Mouse (Mus musculus): ENCODE measurements around the gene Dzip1. TPM values are rescaled to one million over a fixed set of nuclear protein-coding genes. Genes with fewer than 3 reads are reported as not detected.
A peak's percentile ranks its signal among the peaks of the same experiment; 100 is the strongest.

Gene Dzip1
- polyA plus RNA-seq, 2 experiments, result 1.4 to 1.5 TPM

- no peak overlapping the region for H3K9ac ChIP-seq (replicated peaks)
- H3K27ac ChIP-seq, result no peak overlapping the region
- no peak overlapping the region for H3K4me3 ChIP-seq (ENCODE audit: insufficient read depth in 1 of 2, low read depth in 2 of 2, low read length in 2 of 2)
- TF ChIP-seq EP300 (IDR thresholded peaks at IDR 0.05; ENCODE audit: low read depth) (no peak), CTCF (IDR thresholded peaks at IDR 0.05; ENCODE audit: low read depth) (no peak)
- H3K9me3 ChIP-seq (ENCODE audit: control insufficient read depth, low read length), result no peaks in the 10 kb centered on the region
- ATAC-seq (ENCODE audit: insufficient read depth) (peak; percentile 22; the same call in 1 of the 2 replicates), DNase-seq (ENCODE audit: low read depth in 3 of 3, low spot score in 3 of 3) (no peak)
- WGBS (ENCODE audit: insufficient replicate concordance), result 27% methylated on average over 10 of the region's 10 CpGs
- peaks cover 17 to 31% of the 10 kb centered on the region in 2 experiments for H3K4me1 ChIP-seq (replicated peaks; ENCODE audit: control insufficient read depth in 2 of 2, insufficient read depth in 2 of 2, low read length in 1 of 2)
- no peaks in the 10 kb centered on the region; the same call in 1 of the 2 replicates for H3K27me3 ChIP-seq (ENCODE audit: control insufficient read depth, insufficient read depth, low read length)
- H3K36me3 ChIP-seq (replicated peaks; ENCODE audit: control insufficient read depth, insufficient read depth, low read depth), result no peaks in the 10 kb centered on the region
- H3K4me2 ChIP-seq (ENCODE audit: low read depth), result 0 out of 2 replicates have a peak overlapping the region, but pooled peaks have one; percentile 1
Measured at GRCm38 (mm10) chr14:118866014-118866811, 59.0 kb downstream of the Dzip1 start.

GRCm38 (mm10) chr14:118864905-118865304 lies 60.4 kb downstream of the Dzip1 start:
- ATAC-seq (ENCODE audit: insufficient read depth), result no peak
- 37% methylated on average over 4 of the region's 4 CpGs for WGBS (ENCODE audit: insufficient replicate concordance)
- TF ChIP-seq CTCF (IDR thresholded peaks at IDR 0.05; ENCODE audit: low read depth) (no peak), EP300 (IDR thresholded peaks at IDR 0.05; ENCODE audit: low read depth) (no peak)
- Histone ChIP-seq H3K4me3 (ENCODE audit: insufficient read depth in 1 of 2, low read depth in 2 of 2, low read length in 2 of 2) (no peak overlapping the region), H3K9me3 (ENCODE audit: control insufficient read depth, low read length) (no peaks in the 10 kb centered on the region), H3K9ac (replicated peaks) (no peak overlapping the region), H3K27ac (no peak overlapping the region), H3K4me2 (ENCODE audit: low read depth) (no peak overlapping the region), H3K4me1 (replicated peaks; ENCODE audit: control insufficient read depth in 2 of 2, insufficient read depth in 2 of 2, low read length in 1 of 2) (peaks cover 11 to 25% of the 10 kb centered on the region in 2 experiments), H3K36me3 (replicated peaks; ENCODE audit: control insufficient read depth, insufficient read depth, low read depth) (no peaks in the 10 kb centered on the region), H3K27me3 (ENCODE audit: control insufficient read depth, insufficient read depth, low read length) (no peaks in the 10 kb centered on the region; the same call in 1 of the 2 replicates)
- DNase-seq (ENCODE audit: low read depth in 3 of 3, low spot score in 3 of 3), result no peak

DNA sequence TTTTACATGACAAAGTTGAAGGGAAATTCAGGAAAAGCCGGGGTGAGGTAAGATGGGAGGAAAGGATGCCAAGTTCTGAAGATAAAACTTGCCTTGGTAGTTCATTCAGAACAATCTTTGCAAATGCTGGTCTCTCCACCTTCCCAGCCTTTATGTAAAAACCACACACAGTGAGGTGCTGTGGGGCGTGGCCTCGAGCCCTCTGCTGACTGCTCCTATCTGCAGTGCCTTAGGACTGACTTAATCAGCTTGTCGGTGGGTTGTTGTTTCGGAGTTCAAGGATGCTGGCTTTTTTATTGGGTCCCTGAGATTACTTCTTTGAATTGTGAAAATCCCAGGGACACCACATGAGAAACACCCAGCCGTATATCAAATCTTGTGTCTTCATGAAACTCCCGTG lies 63.0 kb downstream of the Dzip1 start:
- 30% methylated on average over 7 of the region's 7 CpGs for WGBS (ENCODE audit: insufficient replicate concordance)
- H3K9me3 ChIP-seq (ENCODE audit: control insufficient read depth, low read length), result no peaks in the 10 kb centered on the region
- H3K27me3 ChIP-seq (ENCODE audit: control insufficient read depth, insufficient read depth, low read length), result no peaks in the 10 kb centered on the region
- H3K4me1 ChIP-seq (replicated peaks; ENCODE audit: control insufficient read depth in 2 of 2, insufficient read depth in 2 of 2, low read length in 1 of 2), result peaks cover 6 to 15% of the 10 kb centered on the region in 2 experiments
- H3K27ac ChIP-seq, result no peak overlapping the region
- no peak overlapping the region for H3K4me3 ChIP-seq (ENCODE audit: insufficient read depth in 1 of 2, low read depth in 2 of 2, low read length in 2 of 2)
- no peaks in the 10 kb centered on the region for H3K36me3 ChIP-seq (replicated peaks; ENCODE audit: control insufficient read depth, insufficient read depth, low read depth)
- ATAC-seq (ENCODE audit: insufficient read depth), result no peak
- H3K9ac ChIP-seq (replicated peaks), result no peak overlapping the region
- no peak overlapping the region for H3K4me2 ChIP-seq (ENCODE audit: low read depth)
- DNase-seq (ENCODE audit: low read depth in 3 of 3, low spot score in 3 of 3), result no peak
- no peak for TF ChIP-seq CTCF (IDR thresholded peaks at IDR 0.05; ENCODE audit: low read depth)

- no peak overlapping the region for H3K4me3 ChIP-seq (ENCODE audit: insufficient read depth in 1 of 2, low read depth in 2 of 2, low read length in 2 of 2)
- no peak overlapping the region for H3K27ac ChIP-seq
- TF ChIP-seq CTCF (IDR thresholded peaks at IDR 0.05; ENCODE audit: low read depth) (no peak), EP300 (IDR thresholded peaks at IDR 0.05; ENCODE audit: low read depth) (no peak)
- H3K36me3 ChIP-seq (replicated peaks; ENCODE audit: control insufficient read depth, insufficient read depth, low read depth), result no peaks in the 10 kb centered on the region
- no peak overlapping the region for H3K4me2 ChIP-seq (ENCODE audit: low read depth)
- H3K9ac ChIP-seq (replicated peaks), result no peak overlapping the region
- ATAC-seq (ENCODE audit: insufficient read depth) (no peak), DNase-seq (ENCODE audit: low read depth in 3 of 3, low spot score in 3 of 3) (no peak)
- peaks cover 18% of the 10 kb centered on the region for H3K27me3 ChIP-seq (ENCODE audit: control insufficient read depth, insufficient read depth, low read length)
- no peaks in the 10 kb centered on the region for H3K9me3 ChIP-seq (ENCODE audit: control insufficient read depth, low read length)
- 66% methylated on average over 6 of the region's 6 CpGs for WGBS (ENCODE audit: insufficient replicate concordance)
- H3K4me1 ChIP-seq (replicated peaks; ENCODE audit: control insufficient read depth in 2 of 2, insufficient read depth in 2 of 2, low read length in 1 of 2), result no peaks in the 10 kb centered on the region; a peak in 1 of 4 replicates
Measured at GRCm38 (mm10) chr14:118858318-118858717, 66.9 kb downstream of the Dzip1 start.

DNA sequence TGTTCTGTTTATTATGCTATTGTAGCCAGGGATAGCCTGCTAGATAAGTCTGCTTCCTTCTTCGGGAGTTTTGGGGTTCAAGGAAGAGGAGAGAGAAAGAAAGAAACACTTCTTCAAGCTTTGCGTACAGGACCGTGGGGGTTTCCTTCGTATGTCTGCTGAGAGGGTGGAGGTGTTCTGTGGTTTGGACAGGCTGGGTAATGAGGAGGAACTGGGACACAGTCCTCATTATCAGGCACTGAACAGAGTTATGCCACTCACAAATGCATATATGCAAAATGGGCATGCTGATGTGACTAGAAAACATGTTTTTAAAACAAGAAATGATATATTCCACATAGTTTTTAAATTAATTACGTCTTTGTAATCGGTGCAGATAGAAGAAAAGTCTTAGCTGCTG lies 68.7 kb downstream of the Dzip1 start:
- no peaks in the 10 kb centered on the region; a peak in 1 of 4 replicates for H3K4me1 ChIP-seq (replicated peaks; ENCODE audit: control insufficient read depth in 2 of 2, insufficient read depth in 2 of 2, low read length in 1 of 2)
- no peaks in the 10 kb centered on the region for H3K9me3 ChIP-seq (ENCODE audit: control insufficient read depth, low read length)
- 31% methylated on average over 6 of the region's 6 CpGs for WGBS (ENCODE audit: insufficient replicate concordance)
- no peak for DNase-seq (ENCODE audit: low read depth in 3 of 3, low spot score in 3 of 3)
- TF ChIP-seq CTCF (IDR thresholded peaks at IDR 0.05; ENCODE audit: low read depth) (no peak), EP300 (IDR thresholded peaks at IDR 0.05; ENCODE audit: low read depth) (no peak)
- H3K9ac ChIP-seq (replicated peaks), result no peak overlapping the region
- H3K36me3 ChIP-seq (replicated peaks; ENCODE audit: control insufficient read depth, insufficient read depth, low read depth), result no peaks in the 10 kb centered on the region
- no peak for ATAC-seq (ENCODE audit: insufficient read depth)
- no peak overlapping the region for H3K4me3 ChIP-seq (ENCODE audit: insufficient read depth in 1 of 2, low read depth in 2 of 2, low read length in 2 of 2)
- peaks cover 18% of the 10 kb centered on the region for H3K27me3 ChIP-seq (ENCODE audit: control insufficient read depth, insufficient read depth, low read length)
- H3K4me2 ChIP-seq (ENCODE audit: low read depth), result no peak overlapping the region
- no peak overlapping the region for H3K27ac ChIP-seq
